Mouse (Mus musculus) left cerebral cortex, adult 11 months (tissue): ENCODE results near the gene Med24.

ENCODE experiments used
- DNase-seq: peaks from one replicate; pipeline ENCODE4 v3.0.0; 2022; ENCODE audit warnings: low spot score

Gene Med24

GRCm38 (mm10) chr11:98765421-98766309, 36.4 kb upstream of the Med24 start:
- no peak for DNase-seq

GRCm38 (mm10) chr11:98764746-98765145, 35.5 kb upstream of the Med24 start:
- DNase-seq, result no peak

- no peak for DNase-seq
Measured at GRCm38 (mm10) chr11:98764091-98764490, 34.9 kb upstream of the Med24 start.

DNA sequence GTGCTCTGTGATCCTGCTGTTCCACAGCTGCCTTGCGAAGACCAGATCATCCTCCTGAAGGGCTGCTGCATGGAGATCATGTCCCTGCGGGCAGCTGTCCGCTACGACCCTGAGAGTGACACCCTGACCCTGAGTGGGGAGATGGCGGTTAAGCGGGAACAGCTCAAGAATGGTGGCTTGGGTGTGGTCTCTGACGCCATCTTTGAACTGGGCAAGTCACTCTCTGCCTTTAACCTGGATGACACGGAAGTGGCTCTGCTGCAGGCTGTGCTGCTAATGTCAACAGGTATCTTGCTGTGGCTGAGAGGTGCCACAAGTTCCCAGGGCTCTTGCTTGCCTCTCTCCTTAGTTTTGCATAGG, 34.2 kb upstream of the Med24 start:
- DNase-seq, result no peak

DNA sequence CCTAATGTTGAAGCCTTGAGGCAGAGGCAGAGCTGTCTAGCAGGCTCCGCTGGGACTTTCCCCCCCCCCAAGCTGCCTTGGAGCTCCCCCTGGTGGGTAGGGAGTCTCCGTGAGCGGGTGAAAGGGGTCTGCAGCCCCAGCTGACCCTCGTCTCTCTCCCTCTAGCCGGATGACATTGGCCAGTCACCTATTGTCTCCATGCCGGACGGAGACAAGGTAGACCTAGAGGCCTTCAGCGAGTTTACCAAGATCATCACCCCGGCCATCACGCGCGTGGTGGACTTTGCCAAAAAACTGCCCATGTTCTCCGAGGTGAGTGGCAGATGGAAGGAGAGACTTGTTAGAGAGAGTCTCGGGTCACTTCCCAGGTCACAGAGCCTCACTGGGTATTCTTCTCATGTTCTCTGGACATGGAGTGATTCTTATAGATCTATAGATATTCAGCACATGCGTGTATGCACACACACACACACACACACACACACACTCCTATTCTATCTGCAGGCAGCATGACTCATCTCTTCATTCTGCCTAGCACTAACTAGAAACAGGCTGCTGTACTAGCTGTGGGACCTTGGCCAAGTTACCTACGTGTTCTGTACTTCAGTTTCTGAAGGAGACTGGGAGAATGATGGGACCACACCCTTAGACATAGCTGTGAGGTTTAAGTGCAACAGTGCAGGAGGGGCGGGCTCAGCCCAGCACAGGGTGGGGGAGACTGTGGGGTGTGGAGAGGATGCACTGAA, 33.7 kb upstream of the Med24 start:
- no peak for DNase-seq

DNA sequence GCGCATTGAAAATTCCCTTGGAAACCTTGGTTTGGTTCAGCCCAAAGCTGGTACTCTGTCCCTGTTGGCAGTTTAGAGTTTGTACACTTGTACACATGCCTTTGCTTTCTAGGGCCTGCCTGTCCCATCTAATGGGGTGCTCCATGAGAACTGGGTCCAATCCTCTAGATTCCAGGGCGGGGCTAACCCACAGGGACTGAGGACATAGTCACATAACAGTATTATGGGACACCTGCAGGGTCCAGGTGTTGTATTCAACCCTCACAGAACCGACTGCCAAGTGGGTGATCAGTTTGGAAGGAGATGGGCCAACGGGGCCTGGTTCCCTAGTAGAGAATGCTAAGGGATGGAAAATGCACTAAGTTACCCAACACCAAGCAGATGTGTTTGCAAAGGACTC, 32.7 kb upstream of the Med24 start:
- DNase-seq, result no peak

DNA sequence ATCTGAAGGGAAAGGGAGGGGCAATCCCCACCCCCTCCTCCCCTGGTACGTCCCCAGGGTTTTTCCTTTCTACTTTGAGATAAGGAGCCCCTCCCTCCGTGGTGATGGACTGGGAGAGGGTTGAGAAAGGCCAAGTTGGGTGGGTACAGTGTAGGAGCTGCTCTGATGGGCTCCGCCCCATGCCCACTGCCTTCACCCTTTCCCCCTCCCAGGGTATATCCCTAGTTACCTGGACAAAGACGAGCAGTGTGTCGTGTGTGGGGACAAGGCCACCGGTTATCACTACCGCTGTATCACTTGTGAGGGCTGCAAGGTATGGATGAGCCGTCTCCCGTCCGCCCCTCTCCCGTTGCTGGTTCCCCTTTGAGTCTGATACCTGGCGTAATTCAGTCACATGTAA, 27.5 kb upstream of the Med24 start:
- DNase-seq, result no peak

DNA sequence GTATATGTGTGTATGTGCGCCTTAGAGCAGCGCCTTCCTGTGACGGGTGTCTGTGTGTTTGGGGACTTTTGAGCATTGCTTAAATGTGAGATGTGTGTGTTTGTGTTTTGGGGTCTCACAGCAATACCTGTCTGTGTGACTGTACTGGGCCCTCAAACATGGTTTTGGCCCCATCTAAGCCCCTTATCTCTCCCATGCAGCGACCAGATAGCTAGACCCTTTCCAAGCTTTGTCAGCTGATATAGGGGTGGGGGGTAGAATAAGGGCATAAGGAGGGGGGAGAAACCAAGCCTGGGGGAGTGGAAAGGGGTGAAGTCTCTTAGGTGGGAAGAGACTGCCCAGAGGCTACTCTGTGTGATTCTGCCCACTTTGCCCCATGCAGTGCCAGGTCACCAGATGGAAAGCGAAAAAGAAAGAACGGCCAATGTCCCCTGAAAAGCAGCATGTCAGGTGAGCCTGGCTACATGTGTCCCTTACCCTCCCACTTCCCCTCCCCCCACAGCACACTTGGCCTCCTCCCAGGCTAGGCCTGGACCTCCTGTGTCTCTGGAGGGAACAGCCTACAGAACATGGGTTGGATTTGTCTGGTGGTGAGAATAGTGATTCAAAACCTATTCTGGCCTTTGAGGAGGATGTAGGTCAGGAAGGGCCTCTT, 26.6 kb upstream of the Med24 start:
- DNase-seq, result no peak

GRCm38 (mm10) chr11:98754621-98755181, 25.5 kb upstream of the Med24 start:
- no peak for DNase-seq

DNA sequence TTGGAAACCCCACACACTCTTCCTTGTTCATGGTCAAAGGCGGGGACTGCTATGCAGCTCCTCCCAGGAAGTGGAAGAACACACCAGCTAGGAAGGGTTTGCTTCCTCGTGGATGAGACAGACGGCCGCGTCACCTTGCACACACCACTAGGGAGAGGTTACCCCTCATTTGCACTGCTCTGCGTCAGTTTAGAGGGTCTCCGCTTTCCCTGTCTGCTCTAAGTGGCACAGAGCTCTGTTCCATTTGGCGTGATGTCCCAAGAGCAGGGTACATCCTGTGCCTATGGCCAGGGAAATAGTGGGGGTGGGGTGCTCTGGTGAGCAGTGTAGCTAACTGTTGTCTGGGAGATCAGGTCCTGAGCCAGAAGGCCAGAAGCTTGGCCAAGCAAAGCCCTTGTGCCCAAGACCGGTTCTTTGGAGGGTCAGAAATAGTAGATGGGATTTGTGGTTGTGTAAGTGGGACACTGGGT, 25.0 kb upstream of the Med24 start:
- DNase-seq, result no peak

- DNase-seq, result no peak
Measured at GRCm38 (mm10) chr11:98753264-98753663, 24.0 kb upstream of the Med24 start.

DNA sequence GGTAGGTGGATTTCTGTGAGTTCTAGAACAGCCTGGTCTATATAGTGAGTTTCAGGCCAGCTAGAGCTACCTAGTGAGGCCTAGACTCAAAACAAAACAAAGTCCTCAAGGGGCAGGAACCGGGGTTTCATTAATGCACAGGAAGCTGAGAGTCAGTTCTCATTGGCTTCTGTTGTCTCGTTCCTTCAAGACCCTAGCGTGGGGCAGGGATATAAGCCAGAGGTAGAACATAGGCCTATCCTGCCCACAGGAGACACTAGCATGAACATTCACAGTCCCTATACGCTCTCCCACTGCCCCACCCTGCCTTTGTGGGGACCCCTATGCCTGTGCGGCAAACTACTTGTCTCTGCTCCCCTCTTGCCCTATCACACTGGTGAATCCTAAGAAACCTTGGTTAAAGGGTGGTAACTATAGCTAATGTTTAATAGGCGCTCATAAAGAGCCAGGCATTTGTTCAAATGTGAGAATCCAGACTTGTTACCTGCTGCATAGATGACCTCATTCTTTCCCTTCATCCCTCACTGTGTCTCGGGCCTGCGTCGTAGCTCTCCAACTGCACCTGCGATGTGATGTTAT, 23.4 kb upstream of the Med24 start:
- DNase-seq, result no peak

DNA sequence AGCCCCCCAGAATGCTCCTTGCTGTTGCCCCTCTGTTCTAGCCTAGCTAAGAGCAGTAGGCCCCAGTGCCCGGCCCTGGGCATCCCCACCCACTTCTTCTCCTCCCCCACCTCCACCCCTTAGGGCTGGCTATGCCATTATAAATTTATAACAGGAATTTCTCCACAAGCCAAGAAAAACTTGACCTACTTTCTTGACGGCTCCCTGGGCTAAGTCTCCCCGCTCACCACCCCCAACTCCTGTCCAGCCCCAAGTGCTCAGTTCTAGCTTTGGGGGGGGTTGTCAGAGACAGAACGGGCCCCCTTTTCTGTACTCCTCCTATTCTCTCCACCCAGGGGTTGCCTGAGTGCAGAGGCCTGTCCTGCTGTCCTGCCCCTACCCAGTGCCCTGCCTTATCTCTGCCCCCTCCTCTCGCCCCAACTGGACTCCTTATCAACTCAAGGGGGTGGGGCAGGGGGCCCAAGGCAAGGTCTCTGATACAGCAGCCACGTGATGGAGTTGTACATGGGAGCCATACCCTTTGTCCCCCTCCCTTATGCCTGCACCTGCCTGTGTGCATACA, 22.1 kb upstream of the Med24 start:
- DNase-seq, result no peak

DNA sequence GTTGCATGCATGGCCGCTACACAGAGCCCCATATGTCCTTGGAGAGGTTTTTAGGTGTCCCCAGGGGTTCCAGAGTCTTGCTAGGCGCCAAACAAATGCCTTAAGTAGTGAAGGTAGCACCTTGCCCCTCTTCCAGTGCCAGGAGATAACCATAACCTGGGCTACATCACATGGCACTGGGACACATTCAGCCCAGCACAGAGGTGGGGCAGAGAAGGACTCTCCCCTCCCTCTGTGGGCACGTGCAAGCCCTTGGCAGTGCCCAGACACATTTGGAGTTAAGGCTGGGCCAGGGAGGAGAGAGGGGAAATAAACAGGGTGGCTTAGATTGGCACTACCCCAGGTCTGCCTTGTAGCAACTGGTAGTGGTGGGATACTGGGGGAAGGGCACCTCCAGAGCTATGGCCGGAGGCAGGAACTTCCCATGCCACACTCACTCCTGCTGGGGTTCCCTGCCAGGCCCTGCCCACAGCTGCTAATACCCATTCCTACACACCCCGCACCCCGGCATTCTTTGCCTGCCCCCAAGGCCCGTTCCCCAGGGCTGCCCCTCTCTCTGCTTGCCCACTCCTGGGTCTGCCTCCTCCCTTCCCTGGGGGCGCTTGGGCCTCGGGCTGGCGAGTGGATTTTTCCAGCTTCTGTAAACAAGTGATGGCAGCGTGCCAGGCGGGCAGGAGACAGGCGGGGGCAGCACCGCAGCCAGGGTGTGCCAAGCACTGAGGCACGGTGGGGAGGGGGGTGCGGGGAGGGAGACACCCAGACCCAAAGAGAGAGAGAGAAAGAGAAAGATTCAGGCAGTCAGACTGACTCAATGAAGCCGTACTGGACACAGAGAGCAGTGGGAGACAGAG, 21.3 kb upstream of the Med24 start:
- DNase-seq, result no peak

- no peak for DNase-seq
Measured at GRCm38 (mm10) chr11:98749716-98750115, 20.5 kb upstream of the Med24 start.

GRCm38 (mm10) chr11:98748506-98749416, 19.5 kb upstream of the Med24 start:
- DNase-seq, result no peak

DNA sequence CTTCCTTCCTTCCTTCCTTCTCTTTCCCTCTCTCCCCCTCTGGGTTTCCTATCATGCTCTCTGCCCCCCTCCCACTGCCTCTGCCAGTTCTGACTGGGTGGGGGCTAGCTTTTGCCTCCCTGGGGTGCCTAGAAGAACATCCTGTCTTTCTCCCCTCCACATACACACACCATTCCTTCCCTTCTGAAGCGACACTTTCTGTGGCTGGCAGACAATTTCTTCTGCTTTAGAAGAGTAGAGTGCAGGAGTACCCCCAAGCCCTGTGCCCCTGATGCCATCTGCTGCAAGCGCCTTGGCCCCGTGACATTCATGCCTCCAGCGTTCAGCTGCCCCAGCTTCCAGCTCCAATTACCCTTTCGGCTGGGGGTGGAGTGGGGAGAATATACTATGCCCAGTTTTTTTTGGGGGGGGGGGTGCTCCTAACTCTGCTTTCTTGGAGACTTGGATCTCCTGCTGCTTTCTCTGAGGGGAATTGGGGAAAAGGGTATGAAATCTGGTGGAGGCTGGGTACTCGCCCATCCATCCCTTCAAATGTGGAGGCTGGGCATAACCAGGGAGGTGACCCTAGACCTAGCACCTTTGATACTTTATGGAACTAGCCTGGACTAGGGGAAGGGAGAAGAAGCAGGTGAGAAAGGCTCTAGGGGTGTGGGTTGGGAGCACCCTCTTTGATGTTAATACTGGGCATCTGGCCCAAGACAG, 18.7 kb upstream of the Med24 start:
- DNase-seq, result no peak

- peak; percentile 94 for DNase-seq
Measured at GRCm38 (mm10) chr11:98746855-98747693, 17.8 kb upstream of the Med24 start.
